Mouse (Mus musculus): ENCODE measurements around the gene Pabpn1. TPM values are rescaled to one million over a fixed set of nuclear protein-coding genes. Genes with fewer than 3 reads are reported as not detected.

The Pabpn1 gene
- polyA plus RNA-seq, 1 experiment from 2014 or later: 179 TPM

- ATAC-seq (ENCODE audit: insufficient read depth, low FRiP score, low TSS enrichment) (no peak), DNase-seq (ENCODE audit: low spot score) (no peak)
Measured at GRCm38 (mm10) chr14:54865626-54866025, 26.7 kb upstream of the Pabpn1 start.

DNA sequence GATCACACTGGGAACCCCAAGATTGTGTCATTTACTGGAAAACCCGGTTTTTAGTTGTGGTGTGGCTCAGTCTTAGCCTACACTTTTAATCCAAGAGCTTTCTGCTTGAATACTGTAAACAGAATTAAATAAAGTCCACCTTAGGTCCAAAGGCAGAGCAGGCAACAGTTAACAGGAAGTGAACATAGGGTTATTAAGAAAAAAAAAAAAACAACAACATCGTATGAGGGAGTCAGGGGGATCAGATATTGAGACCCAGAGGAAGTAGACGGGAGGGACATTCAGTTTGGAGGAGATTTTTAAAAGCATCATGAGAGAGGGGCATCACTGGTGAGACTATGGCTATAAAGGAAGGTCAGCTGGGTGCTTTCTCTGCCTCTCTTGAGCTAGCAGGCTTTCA lies 26.0 kb upstream of the Pabpn1 start:
- Histone ChIP-seq H3K4me3 (ENCODE audit: low read depth, low read length) (no peak overlapping the region), H3K27me3 (ENCODE audit: control insufficient read depth, insufficient read depth, low read length) (no peaks in the 10 kb centered on the region), H3K36me3 (ENCODE audit: control insufficient read depth, insufficient read depth, low read length) (no peaks in the 10 kb centered on the region), H3K4me1 (ENCODE audit: control insufficient read depth, insufficient read depth, low read length) (0 out of 2 replicates have a peak, but pooled peaks cover 3% of the 10 kb centered on the region), H3K27ac (ENCODE audit: low read depth, low read length) (no peak overlapping the region), H3K4me2 (ENCODE audit: low read depth) (no peak overlapping the region), H3K9ac (ENCODE audit: low read length) (no peak overlapping the region), H3K9me3 (ENCODE audit: control insufficient read depth, low read length) (no peaks in the 10 kb centered on the region)
- DNase-seq (ENCODE audit: low spot score): no peak
- ATAC-seq (ENCODE audit: insufficient read depth, low FRiP score, low TSS enrichment): no peak
- 80% methylated on average over 3 of the region's 3 CpGs for WGBS

More at GRCm38 (mm10) chr14:54865626-54866025, 26.7 kb upstream of the Pabpn1 start:
- no peak overlapping the region for H3K9ac ChIP-seq (ENCODE audit: low read length)
- 83% methylated on average over 5 of the region's 5 CpGs for WGBS
- no peaks in the 10 kb centered on the region for H3K36me3 ChIP-seq (ENCODE audit: control insufficient read depth, insufficient read depth, low read length)
- no peaks in the 10 kb centered on the region for H3K27me3 ChIP-seq (ENCODE audit: control insufficient read depth, insufficient read depth, low read length)
- no peak overlapping the region for H3K4me2 ChIP-seq (ENCODE audit: low read depth)
- H3K9me3 ChIP-seq (ENCODE audit: control insufficient read depth, low read length): no peaks in the 10 kb centered on the region
- no peak overlapping the region for H3K4me3 ChIP-seq (ENCODE audit: low read depth, low read length)
- no peak overlapping the region for H3K27ac ChIP-seq (ENCODE audit: low read depth, low read length)
- 0 out of 2 replicates have a peak, but pooled peaks cover 3% of the 10 kb centered on the region for H3K4me1 ChIP-seq (ENCODE audit: control insufficient read depth, insufficient read depth, low read length)

GRCm38 (mm10) chr14:54866936-54867335 lies 25.4 kb upstream of the Pabpn1 start:
- WGBS: 61% methylated on average over 5 of the region's 5 CpGs
- Histone ChIP-seq H3K9me3 (ENCODE audit: control insufficient read depth, low read length) (no peaks in the 10 kb centered on the region), H3K4me3 (ENCODE audit: low read depth, low read length) (no peak overlapping the region)

GRCm38 (mm10) chr14:54868026-54868425 lies 24.3 kb upstream of the Pabpn1 start:
- Histone ChIP-seq H3K9me3 (ENCODE audit: control insufficient read depth, low read length) (no peaks in the 10 kb centered on the region), H3K4me3 (ENCODE audit: low read depth, low read length) (no peak overlapping the region), H3K4me2 (ENCODE audit: low read depth) (no peak overlapping the region), H3K4me1 (ENCODE audit: control insufficient read depth, insufficient read depth, low read length) (0 out of 2 replicates have a peak, but pooled peaks cover 3% of the 10 kb centered on the region), H3K9ac (ENCODE audit: low read length) (no peak overlapping the region), H3K27ac (ENCODE audit: low read depth, low read length) (no peak overlapping the region), H3K27me3 (ENCODE audit: control insufficient read depth, insufficient read depth, low read length) (no peaks in the 10 kb centered on the region), H3K36me3 (ENCODE audit: control insufficient read depth, insufficient read depth, low read length) (no peaks in the 10 kb centered on the region)
- no peak for DNase-seq (ENCODE audit: low spot score)
- no peak for ATAC-seq (ENCODE audit: insufficient read depth, low FRiP score, low TSS enrichment)
- 85% methylated on average over 4 of the region's 4 CpGs for WGBS

More at GRCm38 (mm10) chr14:54866936-54867335, 25.4 kb upstream of the Pabpn1 start:
- H3K9ac ChIP-seq (ENCODE audit: low read length): no peak overlapping the region
- H3K27ac ChIP-seq (ENCODE audit: low read depth, low read length): no peak overlapping the region
- H3K4me1 ChIP-seq (ENCODE audit: control insufficient read depth, insufficient read depth, low read length): 0 out of 2 replicates have a peak, but pooled peaks cover 3% of the 10 kb centered on the region
- H3K36me3 ChIP-seq (ENCODE audit: control insufficient read depth, insufficient read depth, low read length): no peaks in the 10 kb centered on the region
- DNase-seq (ENCODE audit: low spot score): peak; percentile 28
- H3K4me2 ChIP-seq (ENCODE audit: low read depth): no peak overlapping the region
- H3K27me3 ChIP-seq (ENCODE audit: control insufficient read depth, insufficient read depth, low read length): no peaks in the 10 kb centered on the region
- no peak for ATAC-seq (ENCODE audit: insufficient read depth, low FRiP score, low TSS enrichment)

DNA sequence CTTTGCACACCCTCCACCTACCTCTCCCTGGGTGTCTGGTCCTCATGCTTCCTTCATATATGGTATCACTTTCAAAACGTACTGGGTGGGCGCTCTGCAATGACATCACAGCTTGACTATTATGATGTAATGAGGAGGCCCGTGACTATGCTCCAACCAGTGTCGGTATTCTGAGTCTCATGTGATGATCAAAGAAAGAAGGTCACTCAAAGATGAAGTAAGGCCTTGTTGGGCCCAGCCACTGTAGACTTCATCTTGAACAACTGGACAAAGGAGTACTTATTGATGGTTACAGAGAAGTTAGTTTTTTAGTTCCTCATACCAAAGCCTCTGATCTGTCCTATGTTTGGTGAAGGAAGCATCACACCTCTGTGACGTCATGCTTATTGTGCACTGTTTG lies 21.4 kb upstream of the Pabpn1 start, which contains the start of gene Homez:
TSS of gene Homez (minus strand) at position 101 of the 400 bp plus-strand sequence.
- no peak for DNase-seq (ENCODE audit: low spot score)
- Histone ChIP-seq H3K27me3 (ENCODE audit: control insufficient read depth, insufficient read depth, low read length) (no peaks in the 10 kb centered on the region), H3K9me3 (ENCODE audit: control insufficient read depth, low read length) (no peaks in the 10 kb centered on the region), H3K27ac (ENCODE audit: low read depth, low read length) (no peak within 1 kb of the TSS), H3K4me2 (ENCODE audit: low read depth) (no peak within 1 kb of the TSS), H3K4me1 (ENCODE audit: control insufficient read depth, insufficient read depth, low read length) (no peaks in the 10 kb centered on the region), H3K9ac (ENCODE audit: low read length) (no peak within 1 kb of the TSS), H3K4me3 (ENCODE audit: low read depth, low read length) (no peak within 1 kb of the TSS), H3K36me3 (ENCODE audit: control insufficient read depth, insufficient read depth, low read length) (no peaks in the 10 kb centered on the region)
- no peak for ATAC-seq (ENCODE audit: insufficient read depth, low FRiP score, low TSS enrichment)
- 87% methylated on average over 5 of the region's 5 CpGs for WGBS

DNA sequence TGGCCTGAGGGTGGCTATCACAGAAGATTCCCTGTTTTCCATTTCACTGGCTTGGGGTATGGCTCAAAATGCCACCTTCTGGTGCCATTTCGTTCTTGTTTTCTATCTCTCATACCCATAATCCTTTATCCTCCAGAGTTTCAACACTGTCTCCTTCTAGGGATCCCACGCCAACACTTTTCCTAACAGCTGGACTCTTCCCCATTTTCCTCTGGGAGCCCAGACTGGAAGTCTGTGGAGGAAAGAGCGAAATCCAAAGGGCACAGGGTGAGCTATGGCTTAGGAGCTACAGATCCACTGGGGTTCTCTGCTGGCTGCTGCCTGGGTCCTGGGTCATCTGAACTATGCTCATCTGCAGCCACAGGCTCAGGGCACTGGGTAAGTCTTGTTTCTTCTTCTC lies 18.1 kb upstream of the Pabpn1 start:
- H3K4me2 ChIP-seq (ENCODE audit: low read depth): no peak overlapping the region
- 0 out of 2 replicates have a peak, but pooled peaks cover 6% of the 10 kb centered on the region for H3K4me1 ChIP-seq (ENCODE audit: control insufficient read depth, insufficient read depth, low read length)
- ATAC-seq (ENCODE audit: insufficient read depth, low FRiP score, low TSS enrichment) (no peak), DNase-seq (ENCODE audit: low spot score) (no peak)
- no peaks in the 10 kb centered on the region for H3K27me3 ChIP-seq (ENCODE audit: control insufficient read depth, insufficient read depth, low read length)
- no peak overlapping the region for H3K27ac ChIP-seq (ENCODE audit: low read depth, low read length)
- no peak overlapping the region for H3K4me3 ChIP-seq (ENCODE audit: low read depth, low read length)
- no peaks in the 10 kb centered on the region for H3K9me3 ChIP-seq (ENCODE audit: control insufficient read depth, low read length)
- H3K36me3 ChIP-seq (ENCODE audit: control insufficient read depth, insufficient read depth, low read length): no peaks in the 10 kb centered on the region
- no peak overlapping the region for H3K9ac ChIP-seq (ENCODE audit: low read length)
- 91% methylated on average over 3 of the region's 3 CpGs for WGBS

DNA sequence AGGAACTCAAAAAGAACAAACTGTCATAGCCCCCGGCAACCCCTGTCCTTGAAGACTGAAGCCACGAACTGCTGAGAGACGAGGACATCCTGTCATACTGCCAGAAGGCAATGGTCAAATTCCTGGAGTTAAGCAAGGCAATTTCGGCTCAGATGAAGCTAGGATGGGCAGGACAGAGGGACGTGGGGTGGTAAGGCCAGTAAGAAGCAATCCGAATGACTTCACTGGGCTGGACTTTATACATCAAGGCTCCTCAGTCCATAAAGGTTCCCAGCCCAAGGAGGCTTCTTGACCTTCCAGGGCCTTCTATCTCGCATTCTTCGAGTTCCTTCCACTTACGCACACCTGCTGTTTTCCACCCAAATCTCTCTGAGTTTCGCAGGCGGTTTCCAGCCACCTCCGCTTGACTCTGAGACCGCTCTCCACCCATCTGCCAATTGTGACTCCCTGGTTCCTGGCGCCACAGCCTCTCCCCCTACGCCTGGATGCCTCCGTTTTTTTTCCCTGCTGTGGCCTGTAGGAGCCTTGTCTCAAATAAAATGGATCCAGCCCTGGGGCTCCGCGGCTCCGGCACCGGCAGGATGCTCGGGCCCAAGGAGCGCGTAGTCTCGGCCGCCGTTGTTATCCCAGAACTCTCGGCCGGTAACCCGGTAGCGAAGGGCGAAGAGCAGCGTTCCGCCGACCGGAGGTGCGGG lies 16.3 kb upstream of the Pabpn1 start:
- Histone ChIP-seq H3K9me3 (ENCODE audit: control insufficient read depth, low read length) (no peaks in the 10 kb centered on the region), H3K4me1 (ENCODE audit: control insufficient read depth, insufficient read depth, low read length) (0 out of 2 replicates have a peak, but pooled peaks cover 6% of the 10 kb centered on the region), H3K27ac (ENCODE audit: low read depth, low read length) (peak overlapping the region; percentile 67), H3K4me3 (ENCODE audit: low read depth, low read length) (peak overlapping the region; percentile 67), H3K4me2 (ENCODE audit: low read depth) (peak overlapping the region; percentile 99), H3K27me3 (ENCODE audit: control insufficient read depth, insufficient read depth, low read length) (no peaks in the 10 kb centered on the region), H3K9ac (ENCODE audit: low read length) (peak overlapping the region; percentile 61), H3K36me3 (ENCODE audit: control insufficient read depth, insufficient read depth, low read length) (no peaks in the 10 kb centered on the region)
- ATAC-seq (ENCODE audit: insufficient read depth, low FRiP score, low TSS enrichment) (peak; percentile 61), DNase-seq (ENCODE audit: low spot score) (no peak)
- WGBS: 3% methylated on average over 36 of the region's 36 CpGs

GRCm38 (mm10) chr14:54876539-54877047 lies 15.7 kb upstream of the Pabpn1 start:
- Histone ChIP-seq H3K9me3 (ENCODE audit: control insufficient read depth, low read length) (no peaks in the 10 kb centered on the region), H3K36me3 (ENCODE audit: control insufficient read depth, insufficient read depth, low read length) (no peaks in the 10 kb centered on the region), H3K27me3 (ENCODE audit: control insufficient read depth, insufficient read depth, low read length) (no peaks in the 10 kb centered on the region), H3K9ac (ENCODE audit: low read length) (peak overlapping the region; percentile 61), H3K4me3 (ENCODE audit: low read depth, low read length) (peak overlapping the region; percentile 67), H3K27ac (ENCODE audit: low read depth, low read length) (peak overlapping the region; percentile 67), H3K4me2 (ENCODE audit: low read depth) (peak overlapping the region; percentile 99), H3K4me1 (ENCODE audit: control insufficient read depth, insufficient read depth, low read length) (0 out of 2 replicates have a peak, but pooled peaks cover 6% of the 10 kb centered on the region)
- DNase-seq (ENCODE audit: low spot score) (peak; percentile 95), ATAC-seq (ENCODE audit: insufficient read depth, low FRiP score, low TSS enrichment) (peak; percentile 92)
- WGBS: 0% methylated on average over 65 of the region's 72 CpGs

Measured in neural tube, embryonic 11.5 days (tissue).